Mouse (Mus musculus): ENCODE measurements around the gene AF067063. TPM values are rescaled to one million over a fixed set of nuclear protein-coding genes. Genes with fewer than 3 reads are reported as not detected.

Gene AF067063
- polyA plus RNA-seq (2017; shearing (Covaris generic)) = not detected

GRCm38 (mm10) chr13:119830116-119830515, at the start of gene AF067063:
Gene AF067063 (minus strand): TSS chr13:119830216.

DNA sequence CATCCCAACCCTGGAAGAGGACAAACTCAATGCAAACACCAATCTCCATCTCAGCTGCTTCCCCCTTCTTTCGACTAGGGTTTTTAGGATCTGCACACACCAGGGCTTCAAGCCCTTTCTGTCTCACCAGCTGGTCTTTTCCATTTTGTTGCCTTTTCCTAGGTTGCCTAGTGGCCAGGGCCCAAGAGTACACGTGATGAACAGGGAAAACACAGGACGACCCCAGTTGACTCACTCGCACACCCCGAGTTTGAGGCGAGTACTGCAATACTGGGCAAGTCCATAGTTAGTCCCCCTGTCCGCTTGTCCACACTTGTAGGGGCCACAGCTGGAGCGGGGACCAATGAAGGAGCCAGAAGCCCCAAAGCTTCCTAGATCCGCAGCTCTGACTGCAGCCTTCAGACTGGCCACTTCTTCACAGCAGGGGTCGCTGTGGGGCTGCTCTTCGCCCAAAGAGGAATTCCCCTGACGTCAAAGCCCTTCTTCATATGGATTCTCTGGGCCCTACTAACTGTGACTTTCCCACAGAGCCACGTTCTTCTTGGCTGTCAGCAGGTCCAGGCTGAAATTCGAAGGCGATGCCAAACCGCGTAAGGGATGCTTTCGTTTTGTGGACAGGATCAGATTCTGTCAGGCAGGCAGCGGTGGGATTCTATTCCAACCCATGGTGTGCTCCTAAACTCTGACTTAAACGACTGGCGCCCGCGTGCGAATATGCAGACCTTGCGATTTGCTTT, 5.5 kb upstream of the AF067063 start, which contains the start of gene D13Ertd608e:
Gene D13Ertd608e, plus strand, starts transcription at position 687 of the 737 bp plus-strand sequence.

DNA sequence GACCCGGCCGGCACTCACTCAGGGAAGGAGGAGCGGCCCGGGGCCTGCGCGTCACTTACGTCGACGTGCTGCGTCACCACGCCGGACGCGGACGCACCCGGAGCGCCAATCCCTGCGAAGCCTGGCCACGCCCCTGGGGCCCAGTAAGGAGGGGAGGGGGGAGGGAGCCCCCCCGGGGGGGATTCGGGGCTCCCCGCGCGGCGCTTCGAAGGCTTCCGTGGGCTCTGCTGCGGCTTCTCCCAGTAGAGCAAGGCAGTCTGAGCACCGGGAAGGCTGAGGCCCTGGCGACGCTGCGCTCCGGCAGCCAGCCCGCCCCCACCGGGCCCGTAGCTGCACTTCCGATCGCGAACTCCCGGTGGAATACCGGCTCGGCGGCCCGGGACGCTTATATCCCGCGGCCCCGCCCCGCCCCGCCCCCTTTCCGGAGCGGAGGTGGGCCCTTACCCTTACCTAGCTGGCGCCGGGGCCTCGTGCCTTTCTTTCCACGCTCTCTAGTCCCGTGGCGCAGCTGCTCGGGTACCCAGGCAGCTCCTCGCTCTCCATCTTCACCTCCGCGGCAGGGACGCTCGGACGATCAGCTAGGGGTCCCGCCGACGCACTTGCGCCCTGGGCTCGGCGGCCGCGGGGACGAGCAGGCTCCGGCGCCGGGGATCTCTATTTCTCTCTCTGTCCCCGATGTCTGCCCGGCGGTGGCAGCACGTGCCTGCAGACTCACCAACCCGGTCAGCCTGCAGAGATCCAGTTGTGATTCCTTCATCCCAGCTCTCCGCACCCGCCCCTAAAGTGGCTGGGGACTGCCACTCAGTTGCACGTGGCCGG, 39.0 kb downstream of the AF067063 start, which contains the start of gene Zfp131:
Gene Zfp131, minus strand, starts transcription at position 129 of the 819 bp plus-strand sequence.

Other genes starting within 250 kb of the AF067063 start
- not detected for gene Ccl28, start 206.4 kb downstream of the AF067063 start, polyA plus RNA-seq (2017; shearing (Covaris generic))
- gene Hmgcs1, start 139.8 kb downstream of the AF067063 start, polyA plus RNA-seq (2017; shearing (Covaris generic)) = 86.2 TPM
- 0.07 TPM for gene Nim1k, start 74.3 kb downstream of the AF067063 start, polyA plus RNA-seq (2017; shearing (Covaris generic))
- gene Zfp131, start 39.3 kb downstream of the AF067063 start, polyA plus RNA-seq (2017; shearing (Covaris generic)) = 64.9 TPM
- gene D13Ertd608e, start 5.8 kb upstream of the AF067063 start, polyA plus RNA-seq (2017; shearing (Covaris generic)) = not detected
- not detected for gene Tcstv1, start 64.6 kb upstream of the AF067063 start, polyA plus RNA-seq (2017; shearing (Covaris generic))
- gene Gm21761, start 99.1 kb upstream of the AF067063 start, polyA plus RNA-seq (2017; shearing (Covaris generic)) = not detected
- gene B020031M17Rik, start 120.6 kb upstream of the AF067063 start, polyA plus RNA-seq (2017; shearing (Covaris generic)) = not detected
- not detected for gene Gm36079, start 196.8 kb upstream of the AF067063 start, polyA plus RNA-seq (2017; shearing (Covaris generic))
- 0.36 TPM for gene Gm21188, start 222.0 kb upstream of the AF067063 start, polyA plus RNA-seq (2017; shearing (Covaris generic))

Measured in effector memory CD4-positive, alpha-beta T cell, adult 5 months (primary cell).